Mouse (Mus musculus) stomach, embryonic 16.5 days (tissue): ENCODE data around the gene Epha5. TPM values are rescaled to one million over a fixed set of nuclear protein-coding genes. Genes with fewer than 3 reads are reported as not detected.

Experiments used
- ATAC-seq: fragments of 200-750 bp; cut with Nextera tagmentation; 2 replicates; pipeline ENCODE4 v1.8.0; 2017; ENCODE audit warnings: moderate number of reproducible peaks, moderate TSS enrichment; ENCODE audit not compliant: insufficient read depth, low FRiP score
- H3K27ac ChIP-seq: fragments of 300-500 bp; sonication (generic); 2 replicates; pipeline ENCODE4 v1.5.1; 2014; ENCODE audit warnings: low read length
- H3K27me3 ChIP-seq: fragments of 300-500 bp; sonication (generic); 2 replicates; pipeline ENCODE4 v1.6.1; 2014; ENCODE audit warnings: low read length, control low read depth, mixed read lengths; ENCODE audit not compliant: control insufficient read depth, insufficient read depth
- H3K36me3 ChIP-seq: fragments of 300-500 bp; sonication (generic); 2 replicates; pipeline ENCODE4 v1.6.1; 2014; ENCODE audit warnings: low read length; ENCODE audit not compliant: control insufficient read depth, insufficient read depth
- H3K4me1 ChIP-seq: fragments of 300-500 bp; sonication (generic); 2 replicates; pipeline ENCODE4 v1.6.1; 2014; ENCODE audit warnings: low read length, control low read depth, mixed read lengths; ENCODE audit not compliant: control insufficient read depth, insufficient read depth
- H3K4me2 ChIP-seq: fragments of 300-500 bp; sonication (generic); 2 replicates; pipeline ENCODE4 v1.6.1; 2014; ENCODE audit warnings: low read depth, low read length, mixed read lengths
- H3K4me3 ChIP-seq: fragments of 300-500 bp; sonication (generic); replicated peaks from 2 replicates; pipeline ENCODE4 v1.5.1; 2014; ENCODE audit warnings: mild to moderate bottlenecking, low read length
- H3K9ac ChIP-seq: fragments of 300-500 bp; sonication (generic); 2 replicates; pipeline ENCODE4 v1.6.1; 2014; ENCODE audit warnings: low read length
- H3K9me3 ChIP-seq: fragments of 300-500 bp; sonication (generic); replicated peaks from 2 replicates; pipeline ENCODE4 v1.6.1; 2016; ENCODE audit warnings: low read length, control low read depth; ENCODE audit not compliant: control insufficient read depth
- WGBS: fragments of 180-500 bp; shearing (Covaris S2); extraction: QIAGEN DNeasy Blood & Tissue Kit; methylation state at CpG from one replicate; pipeline ENCODE4 v1.1.7; 2014; 5-methylcytosine and 5-hydroxymethylcytosine counted together
- polyA plus RNA-seq: library from polyadenylated mRNA; unstranded; fragments of >200 nt; fragmentation: Nextera tagmentation; extraction: Ambion mirVana; gene quantifications from 2 replicates; pipeline ENCODE4 v1.2.1, GENCODE M21; 2015

Gene Epha5
- polyA plus RNA-seq, 1 experiment from 2014 or later, result 3.3 TPM

- no peak overlapping the region for H3K9ac ChIP-seq
- H3K27me3 ChIP-seq, result no peaks in the 10 kb centered on the region
- no peak overlapping the region for H3K27ac ChIP-seq
- no peaks in the 10 kb centered on the region for H3K4me1 ChIP-seq
- no peak overlapping the region for H3K4me3 ChIP-seq
- no peaks in the 10 kb centered on the region for H3K36me3 ChIP-seq
- ATAC-seq, result no peak
- no peak overlapping the region for H3K4me2 ChIP-seq
- 53% methylated on average over 6 of the region's 6 CpGs for WGBS
- no peaks in the 10 kb centered on the region for H3K9me3 ChIP-seq
Measured at GRCm38 (mm10) chr5:84263999-84264398, 153.2 kb downstream of the Epha5 start.

- Histone ChIP-seq H3K27ac (no peak overlapping the region), H3K9me3 (no peaks in the 10 kb centered on the region), H3K4me1 (no peaks in the 10 kb centered on the region), H3K4me3 (no peak overlapping the region), H3K4me2 (no peak overlapping the region), H3K9ac (no peak overlapping the region), H3K36me3 (no peaks in the 10 kb centered on the region), H3K27me3 (no peaks in the 10 kb centered on the region)
- ATAC-seq, result no peak
Measured at GRCm38 (mm10) chr5:84229971-84230370, 187.2 kb downstream of the Epha5 start.

GRCm38 (mm10) chr5:84208609-84209008 is 208.6 kb downstream of the Epha5 start:
- WGBS, result 78% methylated on average over 2 of the region's 2 CpGs
- Histone ChIP-seq H3K4me2 (no peak overlapping the region), H3K4me1 (no peaks in the 10 kb centered on the region), H3K36me3 (no peaks in the 10 kb centered on the region), H3K4me3 (no peak overlapping the region), H3K27me3 (no peaks in the 10 kb centered on the region), H3K27ac (no peak overlapping the region), H3K9ac (no peak overlapping the region), H3K9me3 (no peaks in the 10 kb centered on the region)
- no peak for ATAC-seq

- Histone ChIP-seq H3K4me2 (no peak overlapping the region), H3K36me3 (no peaks in the 10 kb centered on the region), H3K9ac (no peak overlapping the region), H3K27me3 (no peaks in the 10 kb centered on the region), H3K9me3 (no peaks in the 10 kb centered on the region), H3K27ac (no peak overlapping the region), H3K4me1 (no peaks in the 10 kb centered on the region), H3K4me3 (no peak overlapping the region)
- WGBS, result 35% methylated on average over 3 of the region's 3 CpGs
- no peak for ATAC-seq
Measured at GRCm38 (mm10) chr5:84193348-84193747, 223.8 kb downstream of the Epha5 start.

- Histone ChIP-seq H3K36me3 (no peaks in the 10 kb centered on the region), H3K27ac (no peak overlapping the region), H3K9me3 (no peaks in the 10 kb centered on the region), H3K4me2 (no peak overlapping the region), H3K9ac (no peak overlapping the region), H3K27me3 (no peaks in the 10 kb centered on the region), H3K4me1 (no peaks in the 10 kb centered on the region), H3K4me3 (no peak overlapping the region)
- 86% methylated on average over 8 of the region's 8 CpGs for WGBS
- ATAC-seq, result no peak
Measured at GRCm38 (mm10) chr5:84184189-84184588, 233.0 kb downstream of the Epha5 start.

GRCm38 (mm10) chr5:84153095-84153494 is 264.1 kb downstream of the Epha5 start:
- Histone ChIP-seq H3K27ac (no peak overlapping the region), H3K27me3 (no peaks in the 10 kb centered on the region), H3K9ac (no peak overlapping the region), H3K4me3 (no peak overlapping the region), H3K4me2 (no peak overlapping the region), H3K9me3 (no peaks in the 10 kb centered on the region), H3K36me3 (no peaks in the 10 kb centered on the region), H3K4me1 (no peaks in the 10 kb centered on the region)
- WGBS, result 39% methylated on average over 2 of the region's 2 CpGs
- ATAC-seq, result no peak

- no peak for ATAC-seq
- Histone ChIP-seq H3K9ac (no peak overlapping the region), H3K4me1 (no peaks in the 10 kb centered on the region), H3K9me3 (no peaks in the 10 kb centered on the region), H3K36me3 (no peaks in the 10 kb centered on the region), H3K4me3 (no peak overlapping the region), H3K27me3 (no peaks in the 10 kb centered on the region), H3K4me2 (no peak overlapping the region), H3K27ac (no peak overlapping the region)
- 40% methylated on average over 4 of the region's 4 CpGs for WGBS
Measured at GRCm38 (mm10) chr5:84142138-84142537, 275.0 kb downstream of the Epha5 start.

- Histone ChIP-seq H3K4me2 (no peak overlapping the region), H3K9me3 (no peaks in the 10 kb centered on the region), H3K27ac (no peak overlapping the region), H3K9ac (no peak overlapping the region), H3K4me3 (no peak overlapping the region), H3K36me3 (no peaks in the 10 kb centered on the region), H3K27me3 (no peaks in the 10 kb centered on the region), H3K4me1 (no peaks in the 10 kb centered on the region)
- no peak for ATAC-seq
- WGBS, result 70% methylated on average over 11 of the region's 11 CpGs
Measured at GRCm38 (mm10) chr5:84095947-84096346, 321.2 kb downstream of the Epha5 start.

GRCm38 (mm10) chr5:84081321-84081720 is 335.9 kb downstream of the Epha5 start:
- H3K9me3 ChIP-seq, result no peaks in the 10 kb centered on the region
- H3K4me1 ChIP-seq, result no peaks in the 10 kb centered on the region
- WGBS, result 71% methylated on average over 6 of the region's 6 CpGs
- ATAC-seq, result no peak
- H3K4me2 ChIP-seq, result no peak overlapping the region
- no peaks in the 10 kb centered on the region for H3K36me3 ChIP-seq
- H3K4me3 ChIP-seq, result no peak overlapping the region
- H3K27ac ChIP-seq, result no peak overlapping the region
- H3K27me3 ChIP-seq, result no peaks in the 10 kb centered on the region
- H3K9ac ChIP-seq, result no peak overlapping the region

- no peaks in the 10 kb centered on the region for H3K9me3 ChIP-seq
- H3K27me3 ChIP-seq, result no peaks in the 10 kb centered on the region
- 83% methylated on average over 7 of the region's 7 CpGs for WGBS
- no peaks in the 10 kb centered on the region for H3K4me1 ChIP-seq
- H3K27ac ChIP-seq, result no peak overlapping the region
- H3K4me2 ChIP-seq, result no peak overlapping the region
- H3K9ac ChIP-seq, result no peak overlapping the region
- no peaks in the 10 kb centered on the region for H3K36me3 ChIP-seq
- ATAC-seq, result no peak
- no peak overlapping the region for H3K4me3 ChIP-seq
Measured at GRCm38 (mm10) chr5:84070976-84071375, 346.2 kb downstream of the Epha5 start.
